Mouse (Mus musculus) olfactory bulb, adult 2 months (tissue): ENCODE measurements around the gene Pde2a.

Experiments
- CTCF ChIP-seq: fragments of 200-500 bp; IDR thresholded peaks from 2 replicates; pipeline ENCODE4 v1.5.1; 2012; ENCODE audit warnings: low read depth, mild to moderate bottlenecking, low read length, moderate library complexity; ENCODE audit not compliant: insufficient read depth
- POLR2A ChIP-seq: fragments of 200-500 bp; IDR thresholded peaks from 2 replicates; pipeline ENCODE4 v1.6.1; 2012; ENCODE audit warnings: mild to moderate bottlenecking, low read depth, low read length, moderate library complexity; ENCODE audit not compliant: insufficient read depth

GRCm38 (mm10) chr7:101376701-101377340 lies 44.7 kb upstream of the Pde2a start:
- no peak for TF ChIP-seq CTCF
- TF ChIP-seq POLR2A: no peak
